Mouse (Mus musculus) bone marrow, adult 2 months (tissue): ENCODE measurements at regions not wholly inside any gene's neighbourhood (a gene's known extent, or its start where the extent isn't known, plus 50 kb on each side); places are given as distances from the start of the nearest gene placed in this dataset.

Source experiments
- H3K27ac ChIP-seq: fragments of 200-500 bp; 2 replicates; pipeline ENCODE4 v1.5.1; 2012; ENCODE audit warnings: low read depth, mild to moderate bottlenecking, control low read depth, inconsistent platforms, low read length; ENCODE audit not compliant: control insufficient read depth, poor library complexity, insufficient read depth
- H3K4me1 ChIP-seq: fragments of 200-500 bp; 2 replicates; pipeline ENCODE4 v1.6.1; 2011; ENCODE audit warnings: low read length; ENCODE audit not compliant: control insufficient read depth, insufficient read depth
- H3K4me3 ChIP-seq: fragments of 200-500 bp; replicated peaks from 2 replicates; pipeline ENCODE3; 2011; ENCODE audit warnings: mild to moderate bottlenecking, low read depth, low read length, control low read depth; ENCODE audit not compliant: control insufficient read depth
- CTCF ChIP-seq: fragments of 200-500 bp; IDR thresholded peaks from 2 replicates; pipeline ENCODE4 v1.5.1; 2011; ENCODE audit warnings: low read length, control low read depth; ENCODE audit not compliant: control insufficient read depth, insufficient read depth
- POLR2A ChIP-seq: fragments of 200-500 bp; IDR thresholded peaks from 2 replicates; pipeline ENCODE4 v1.6.1; 2011; ENCODE audit warnings: low read depth, mild to moderate bottlenecking, control low read depth, low read length, borderline replicate concordance; ENCODE audit not compliant: control insufficient read depth
- WGBS: fragments of 180-500 bp; shearing (Covaris S2); methylation state at CpG from one replicate; pipeline ENCODE4 v1.1.7; 2018; 5-methylcytosine and 5-hydroxymethylcytosine counted together

DNA sequence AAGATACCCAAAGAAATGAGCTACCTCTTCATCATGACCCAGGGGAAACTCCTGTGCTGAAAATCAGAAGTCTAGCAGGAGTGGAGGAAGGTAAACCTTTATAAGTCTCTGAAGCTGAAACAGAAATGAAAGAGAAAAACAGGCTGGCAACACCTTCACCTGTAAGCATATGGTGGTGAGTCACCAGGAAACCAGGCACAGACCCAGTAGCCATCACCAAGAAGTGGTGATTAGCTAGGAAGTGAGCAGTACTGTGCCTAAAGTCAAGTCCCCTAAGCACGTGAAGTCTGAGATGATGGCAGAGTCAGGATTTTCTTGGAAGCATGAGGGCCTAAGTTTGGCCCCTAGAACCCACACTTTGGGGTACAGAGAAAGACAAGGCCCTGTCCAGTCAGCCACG, 480.3 kb upstream of the Hs6st1 start:
- no peak for TF ChIP-seq CTCF
- no peak for TF ChIP-seq POLR2A
- no peak overlapping the region for H3K4me3 ChIP-seq
- no peaks in the 10 kb centered on the region for H3K4me1 ChIP-seq
- no peak overlapping the region for H3K27ac ChIP-seq
- WGBS: 76% methylated on average over 2 of the region's 2 CpGs

DNA sequence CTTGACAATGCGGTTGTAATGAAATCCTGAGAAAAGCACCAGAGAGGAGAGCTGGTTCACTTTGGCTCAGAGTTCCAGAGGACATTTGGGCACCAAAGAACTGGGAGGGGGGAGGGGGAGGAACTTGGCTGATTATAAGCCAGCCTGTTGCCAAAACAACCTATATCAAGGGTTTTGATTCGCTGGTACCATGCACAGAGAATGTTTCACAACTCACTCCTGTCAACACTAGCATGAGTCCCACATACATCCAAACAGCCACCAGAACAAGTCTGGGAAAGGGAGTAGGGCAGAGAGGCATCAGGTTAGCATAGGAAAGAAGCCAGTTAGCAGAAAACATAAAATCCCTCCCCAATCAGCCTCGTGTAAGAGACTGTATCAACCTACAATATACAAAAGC, 479.3 kb upstream of the Hs6st1 start:
- no peak overlapping the region for H3K4me3 ChIP-seq
- 71% methylated on average over 3 of the region's 3 CpGs for WGBS
- TF ChIP-seq CTCF: no peak
- no peak for TF ChIP-seq POLR2A
- H3K27ac ChIP-seq: no peak overlapping the region
- no peaks in the 10 kb centered on the region for H3K4me1 ChIP-seq

DNA sequence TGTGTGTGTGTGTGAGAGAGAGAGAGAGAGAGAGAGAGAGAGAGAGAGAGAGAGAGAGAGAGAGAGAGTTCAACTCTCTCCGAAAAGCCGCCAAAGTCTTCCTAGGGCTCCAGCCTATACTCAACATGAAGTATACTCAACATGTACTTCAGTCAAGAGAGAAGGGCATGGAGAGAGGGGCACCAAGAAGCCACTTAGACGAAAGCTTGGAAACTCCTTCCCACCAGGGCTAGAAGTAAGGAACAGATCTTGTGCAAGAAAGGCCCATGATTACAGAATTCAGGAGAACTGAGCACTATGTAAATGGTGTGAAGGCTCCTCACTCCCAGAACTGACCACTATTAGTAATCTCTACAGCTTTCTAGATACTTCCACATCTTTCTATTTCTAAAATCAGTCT, 467.4 kb upstream of the Hs6st1 start:
- no peak for TF ChIP-seq CTCF
- no peak for TF ChIP-seq POLR2A
- 82% methylated on average over 3 of the region's 3 CpGs for WGBS

DNA sequence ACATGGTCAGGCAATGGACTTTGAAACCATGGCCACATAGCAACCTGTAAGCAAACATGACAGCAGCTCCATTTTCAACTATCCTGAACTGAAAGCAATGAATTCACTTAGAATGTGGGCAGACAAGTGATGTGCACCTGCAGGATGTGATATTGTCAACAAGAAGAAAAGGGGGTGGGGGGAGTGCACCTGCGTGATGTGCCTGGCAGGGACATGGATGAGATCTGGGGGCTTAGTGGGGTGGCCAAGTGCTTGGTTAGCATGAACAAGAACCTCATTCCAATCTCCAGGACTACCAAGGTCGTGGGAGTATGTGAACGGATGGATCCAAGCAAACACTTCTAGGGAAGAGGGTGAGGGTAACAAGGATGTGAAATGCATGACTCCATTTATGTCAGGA, 453.1 kb upstream of the Hs6st1 start:
- no peak for TF ChIP-seq CTCF
- TF ChIP-seq POLR2A: no peak
- whole genome bisulfite sequencing: 70% methylated on average over 3 of the region's 3 CpGs
- Histone ChIP-seq H3K4me1 (no peaks in the 10 kb centered on the region), H3K27ac (no peak overlapping the region), H3K4me3 (no peak overlapping the region)

More for the DNA sequence above, 467.4 kb upstream of the Hs6st1 start:
- H3K4me3 ChIP-seq: no peak overlapping the region
- no peaks in the 10 kb centered on the region for H3K4me1 ChIP-seq
- H3K27ac ChIP-seq: no peak overlapping the region

DNA sequence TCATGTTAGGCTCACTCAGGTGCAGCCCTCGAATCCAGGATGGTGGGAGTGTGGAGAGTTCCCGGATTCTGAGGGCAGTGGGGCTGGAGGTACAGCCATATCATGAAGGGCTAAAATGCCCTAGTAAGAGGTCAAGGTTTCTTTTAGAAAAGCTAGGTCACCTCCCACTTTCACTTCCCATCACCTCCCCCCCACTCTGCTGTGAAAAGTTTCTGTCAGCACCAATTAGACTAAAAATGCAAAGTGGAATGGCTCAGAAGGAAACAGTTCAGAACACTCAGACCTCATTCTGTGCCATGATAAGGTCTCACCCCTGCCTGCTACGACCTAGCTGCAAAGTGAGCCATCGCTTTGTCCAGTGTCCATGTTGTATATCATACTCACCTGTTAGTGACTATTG, 448.7 kb upstream of the Hs6st1 start:
- 73% methylated on average over 4 of the region's 4 CpGs for WGBS
- no peaks in the 10 kb centered on the region for H3K4me1 ChIP-seq
- H3K27ac ChIP-seq: no peak overlapping the region
- TF ChIP-seq POLR2A (no peak), CTCF (no peak)
- H3K4me3 ChIP-seq: no peak overlapping the region

DNA sequence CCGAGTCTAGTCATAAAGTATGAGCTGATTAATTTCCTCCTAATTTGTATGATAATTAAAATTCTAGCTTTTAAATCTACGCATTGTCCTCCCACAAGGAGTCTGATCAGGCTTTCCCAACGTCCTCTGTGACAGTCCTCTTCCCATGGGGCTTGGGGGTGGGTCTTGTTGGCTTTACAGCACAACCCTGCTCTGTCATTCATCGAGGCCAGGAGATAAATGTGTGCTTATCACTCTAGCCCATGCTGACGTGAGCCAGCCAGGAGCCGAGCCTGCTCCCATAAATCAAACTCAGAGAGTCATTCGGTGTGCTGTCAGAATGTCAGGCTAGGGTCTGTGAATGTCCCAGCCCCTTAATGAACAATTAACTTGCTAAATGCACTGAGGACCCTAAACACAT, 425.6 kb upstream of the Hs6st1 start:
- H3K4me3 ChIP-seq: no peak overlapping the region
- TF ChIP-seq POLR2A (no peak), CTCF (no peak)
- no peak overlapping the region for H3K27ac ChIP-seq
- 40% methylated on average over 7 of the region's 7 CpGs for WGBS
- H3K4me1 ChIP-seq: no peaks in the 10 kb centered on the region

DNA sequence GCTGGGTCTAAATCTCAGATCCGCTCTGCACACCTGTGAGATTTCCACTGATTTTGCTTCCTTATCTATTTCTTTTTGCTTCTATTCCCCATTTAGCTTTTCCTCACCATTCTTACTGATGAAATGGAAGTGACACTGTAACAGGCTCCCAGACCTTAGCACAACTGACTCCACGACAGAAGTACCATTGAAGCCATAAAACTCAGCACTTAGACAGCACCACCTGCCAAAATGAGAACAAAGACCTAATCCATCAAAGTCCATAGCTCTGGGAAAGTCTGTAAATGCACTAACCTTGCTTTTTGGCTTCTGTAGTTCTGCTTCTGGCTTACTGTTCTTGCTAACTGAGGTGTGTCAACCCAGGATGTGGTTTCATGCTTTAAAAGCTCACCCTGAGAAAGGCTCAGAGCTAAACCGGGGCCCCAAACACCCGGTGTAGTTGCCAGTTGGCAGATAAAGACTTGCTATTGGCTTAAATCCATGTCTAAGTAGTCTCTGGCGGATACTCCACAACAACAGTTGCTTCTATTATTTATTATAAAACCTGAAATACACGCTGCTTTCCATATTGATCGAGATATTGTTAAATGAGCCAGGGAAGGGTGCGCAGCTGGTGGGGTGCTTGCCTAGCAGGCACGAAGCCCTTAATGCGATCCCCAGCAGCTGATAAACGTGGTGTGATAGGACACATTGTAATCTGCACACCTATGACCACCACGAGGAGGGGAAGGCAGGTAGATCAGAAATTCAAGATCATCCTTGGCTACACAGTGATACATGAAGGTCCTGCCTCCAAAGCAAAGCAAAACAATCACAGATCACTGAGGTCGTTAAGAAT, 414.9 kb upstream of the Hs6st1 start:
- Histone ChIP-seq H3K4me3 (no peak overlapping the region), H3K27ac (peak overlapping the region; percentile 68), H3K4me1 (peaks cover 3% of the 10 kb centered on the region)
- 41% methylated on average over 13 of the region's 13 CpGs for WGBS
- no peak for TF ChIP-seq CTCF
- TF ChIP-seq POLR2A: no peak

DNA sequence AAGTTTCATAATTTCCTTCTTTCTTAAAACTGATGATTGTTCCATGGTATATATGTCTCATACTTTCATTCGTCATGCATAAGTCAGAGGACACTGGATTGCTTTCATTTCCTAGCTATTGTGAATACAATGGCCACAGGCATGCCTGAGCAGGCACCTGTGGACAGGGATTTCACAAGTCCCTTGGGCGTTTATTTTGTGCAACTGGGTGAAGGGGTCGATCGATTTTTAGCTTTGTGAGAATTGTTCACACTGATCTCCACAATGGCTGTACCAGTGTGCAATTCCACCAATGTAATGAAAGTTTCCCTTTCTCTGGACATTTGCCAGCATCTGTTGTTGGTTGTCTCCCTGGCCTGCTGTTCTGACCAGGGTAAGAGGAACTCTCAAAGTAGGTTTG, 405.2 kb upstream of the Hs6st1 start:
- TF ChIP-seq POLR2A (no peak), CTCF (no peak)
- WGBS: 75% methylated on average over 4 of the region's 4 CpGs
- no peak overlapping the region for H3K4me3 ChIP-seq
- no peaks in the 10 kb centered on the region for H3K4me1 ChIP-seq
- no peak overlapping the region for H3K27ac ChIP-seq

DNA sequence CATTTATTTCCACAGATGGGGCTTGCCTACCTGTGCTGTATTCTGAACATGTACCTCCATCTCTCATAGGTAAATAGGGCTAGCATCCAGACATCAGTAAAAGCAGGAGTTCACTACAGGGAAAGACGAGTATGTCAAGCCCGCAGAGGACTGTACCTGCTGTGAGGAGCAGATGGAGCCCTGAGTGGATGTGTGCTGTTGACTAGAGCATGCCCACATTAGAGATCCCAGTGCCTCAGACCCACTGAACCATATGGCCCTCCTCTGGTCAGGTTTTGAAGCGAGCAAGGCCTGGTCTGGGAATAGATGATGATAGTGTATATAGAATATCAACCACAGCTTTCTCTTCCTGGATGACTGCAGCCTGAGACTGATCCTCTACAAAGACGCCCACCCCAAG, 394.7 kb upstream of the Hs6st1 start:
- no peak overlapping the region for H3K4me3 ChIP-seq
- no peaks in the 10 kb centered on the region for H3K4me1 ChIP-seq
- WGBS: 73% methylated on average over 4 of the region's 4 CpGs
- TF ChIP-seq POLR2A (no peak), CTCF (no peak)
- no peak overlapping the region for H3K27ac ChIP-seq
